23 mouse cellular contexts compared by ENCODE assay signal in genomic region chr13:49309501-49309900, GRCm38 (mm10). TPM values are rescaled to one million over a fixed set of nuclear protein-coding genes. Genes with fewer than 3 reads are reported as not detected.
A peak's percentile ranks its signal among the peaks of the same experiment; 100 is the strongest.
DNase-seq lines count a peak whose midpoint lies in the region; ATAC-seq and TF ChIP-seq lines count a peak whose summit lies in the region.
"Had no signal": no experiment of that assay in that cellular context is flagged by ENCODE, and none has a peak within 500 bp of the region (broad histone marks: within the 10 kb centered on the region; RNA-seq: fewer than 3 reads in every experiment).

No protein-coding gene starts in this region.

- H3K27ac ChIP-seq in liver, embryonic 11.5 days (ENCODE audit: low read depth, low read length), result peak overlapping the region; percentile 23; the same call in 1 of the 2 replicates
- peak overlapping the region; percentile 95 for H3K27ac ChIP-seq in thymus, adult 2 months (ENCODE audit: control insufficient read depth, insufficient read depth, low read length)
- H3K27ac ChIP-seq in liver, embryonic 12.5 days, result no peak overlapping the region
- H3K27ac ChIP-seq in small intestine, adult 2 months (ENCODE audit: insufficient read depth, low read depth, low read length), result peak overlapping the region; percentile 64; the same call in 1 of the 2 replicates
- H3K27ac ChIP-seq in hindbrain, embryonic 16.5 days (ENCODE audit: low read depth, low read length), result no peak overlapping the region
- H3K27ac ChIP-seq: embryonic facial prominence, embryonic 12.5 days; hindbrain, embryonic 13.5 days; kidney, embryonic 15.5 days; limb, embryonic 13.5 days; midbrain, embryonic 12.5 days had no signal

- no peak overlapping the region for H3K4me3 ChIP-seq in liver, embryonic 11.5 days (ENCODE audit: low read depth, low read length)
- H3K4me3 ChIP-seq in thymus, adult 2 months (ENCODE audit: control insufficient read depth, insufficient read depth, low read length), result peak overlapping the region; percentile 72; the same call in 1 of the 2 replicates
- H3K4me3 ChIP-seq in liver, embryonic 12.5 days, result no peak overlapping the region
- H3K4me3 ChIP-seq in small intestine, adult 2 months (ENCODE audit: low read depth, low read length), result no peak overlapping the region
- H3K4me3 ChIP-seq in hindbrain, embryonic 16.5 days (ENCODE audit: low read length), result no peak overlapping the region
- H3K4me3 ChIP-seq: embryonic facial prominence, embryonic 12.5 days; heart, embryonic 12.5 days; hindbrain, embryonic 13.5 days; kidney, embryonic 15.5 days; limb, embryonic 13.5 days; midbrain, embryonic 12.5 days had no signal

- no peak overlapping the region for H3K9ac ChIP-seq in liver, embryonic 11.5 days (ENCODE audit: low read depth, low read length)
- no peak overlapping the region for H3K9ac ChIP-seq in liver, embryonic 12.5 days
- H3K9ac ChIP-seq in hindbrain, embryonic 16.5 days (ENCODE audit: low read depth, low read length), result no peak overlapping the region
- H3K9ac ChIP-seq: embryonic facial prominence, embryonic 12.5 days; heart, embryonic 12.5 days; hindbrain, embryonic 13.5 days; kidney, embryonic 15.5 days; limb, embryonic 13.5 days; midbrain, embryonic 12.5 days had no signal

- H3K36me3 ChIP-seq in liver, embryonic 11.5 days (ENCODE audit: control insufficient read depth, insufficient read depth, low read length), result no peaks in the 10 kb centered on the region
- no peaks in the 10 kb centered on the region for H3K36me3 ChIP-seq in thymus, adult 2 months (ENCODE audit: control insufficient read depth, insufficient read depth, low read length)
- no peaks in the 10 kb centered on the region for H3K36me3 ChIP-seq in liver, embryonic 12.5 days
- H3K36me3 ChIP-seq in small intestine, adult 2 months (ENCODE audit: control insufficient read depth, insufficient read depth, low read length), result no peaks in the 10 kb centered on the region
- H3K36me3 ChIP-seq in hindbrain, embryonic 16.5 days (ENCODE audit: control insufficient read depth, insufficient read depth, low read length), result no peaks in the 10 kb centered on the region
- H3K36me3 ChIP-seq: embryonic facial prominence, embryonic 12.5 days; heart, embryonic 12.5 days; hindbrain, embryonic 13.5 days; kidney, embryonic 15.5 days; limb, embryonic 13.5 days; midbrain, embryonic 12.5 days had no signal

- H3K27me3 ChIP-seq in liver, embryonic 11.5 days (replicated peaks; ENCODE audit: control insufficient read depth, insufficient read depth, low read length), result no peaks in the 10 kb centered on the region
- H3K27me3 ChIP-seq in thymus, adult 2 months (ENCODE audit: control insufficient read depth, insufficient read depth, low read length), result no peaks in the 10 kb centered on the region
- no peaks in the 10 kb centered on the region for H3K27me3 ChIP-seq in liver, embryonic 12.5 days (replicated peaks)
- H3K27me3 ChIP-seq in small intestine, adult 2 months (ENCODE audit: control insufficient read depth, insufficient read depth, low read length), result no peaks in the 10 kb centered on the region
- no peaks in the 10 kb centered on the region for H3K27me3 ChIP-seq in hindbrain, embryonic 16.5 days (replicated peaks; ENCODE audit: control insufficient read depth, insufficient read depth, low read length)
- H3K27me3 ChIP-seq: embryonic facial prominence, embryonic 12.5 days; heart, embryonic 12.5 days; kidney, embryonic 15.5 days; limb, embryonic 13.5 days had no signal

- DNase-seq in liver, embryonic 11.5 days (ENCODE audit: low spot score), result no peak
- DNase-seq in liver, result no peak
- no peak for DNase-seq in thymus, adult 2 months
- no peak for DNase-seq in thymus, postnatal 10 days (ENCODE audit: low spot score in 2 of 2)
- no peak for DNase-seq in kidney, postnatal 10 days
- DNase-seq: adrenal gland, adult 2 months; adrenal gland, postnatal 36 days; cerebellum, adult 8-10 months; cerebellum, postnatal 36 days; gastrocnemius, adult 2 months; gastrocnemius, postnatal 36 days; heart, postnatal 4 days; kidney, adult 18-20 months had no signal

- TF ChIP-seq POLR2A in thymus, adult 2 months (IDR thresholded peaks at IDR 0.05; ENCODE audit: control insufficient read depth, extremely low read depth, insufficient read depth, low read length, poor library complexity), result no peak
- no peak for TF ChIP-seq POLR2A in small intestine, adult 2 months (IDR thresholded peaks at IDR 0.05; ENCODE audit: low read depth, low read length)

- H3K4me2 ChIP-seq in liver, embryonic 11.5 days, result no peak overlapping the region
- H3K4me2 ChIP-seq in liver, embryonic 12.5 days, result peak overlapping the region; percentile 68; the same call in 1 of the 2 replicates
- no peak overlapping the region for H3K4me2 ChIP-seq in hindbrain, embryonic 16.5 days (ENCODE audit: low read length)
- H3K4me2 ChIP-seq: embryonic facial prominence, embryonic 12.5 days; heart, embryonic 12.5 days; hindbrain, embryonic 13.5 days; kidney, embryonic 15.5 days; limb, embryonic 13.5 days; midbrain, embryonic 12.5 days had no signal

- ATAC-seq in liver, embryonic 11.5 days (replicated peaks; ENCODE audit: low FRiP score), result no peak
- no peak for ATAC-seq in liver, embryonic 12.5 days
- no peak for ATAC-seq in hindbrain, embryonic 16.5 days
- ATAC-seq: forebrain, embryonic 14.5 days had no signal

- no peak for TF ChIP-seq CTCF in thymus, adult 2 months (IDR thresholded peaks at IDR 0.05; ENCODE audit: borderline replicate concordance, control insufficient read depth, extremely low read depth, insufficient read depth, low read length, poor library complexity)
- TF ChIP-seq CTCF in small intestine, adult 2 months (IDR thresholded peaks at IDR 0.05; ENCODE audit: extremely low read depth, insufficient read length, insufficient replicate concordance, low read depth, low read length), result no peak

- 24% methylated on average over 1 of the region's 1 CpGs for WGBS in liver, embryonic 11.5 days
- WGBS in thymus, adult 2 months, result 48% methylated on average over 1 of the region's 1 CpGs
- WGBS in liver, embryonic 12.5 days (ENCODE audit: insufficient replicate concordance), result 9% methylated on average over 1 of the region's 1 CpGs
- 84% methylated on average over 1 of the region's 1 CpGs for WGBS in small intestine, adult 2 months
- WGBS in hindbrain, embryonic 16.5 days, result 91% methylated on average over 1 of the region's 1 CpGs

- H3K9me3 ChIP-seq in liver, embryonic 11.5 days (ENCODE audit: control insufficient read depth, low read length), result no peaks in the 10 kb centered on the region
- H3K9me3 ChIP-seq in liver, embryonic 12.5 days (replicated peaks), result no peaks in the 10 kb centered on the region
- H3K9me3 ChIP-seq in hindbrain, embryonic 16.5 days (ENCODE audit: control insufficient read depth, low read length), result no peaks in the 10 kb centered on the region; the same call in 1 of the 2 replicates
- H3K9me3 ChIP-seq: embryonic facial prominence, embryonic 12.5 days; heart, embryonic 12.5 days; hindbrain, embryonic 13.5 days; kidney, embryonic 15.5 days; limb, embryonic 13.5 days; midbrain, embryonic 12.5 days had no signal

- H3K4me1 ChIP-seq in liver, embryonic 11.5 days (replicated peaks; ENCODE audit: control insufficient read depth, insufficient read depth, low read length), result peaks cover 21% of the 10 kb centered on the region
- peaks cover 26% of the 10 kb centered on the region for H3K4me1 ChIP-seq in thymus, adult 2 months (replicated peaks; ENCODE audit: control insufficient read depth, insufficient read depth, low read length)
- H3K4me1 ChIP-seq in liver, embryonic 12.5 days, result peaks cover 38% of the 10 kb centered on the region
- peaks cover 7% of the 10 kb centered on the region; the same call in 1 of the 2 replicates for H3K4me1 ChIP-seq in small intestine, adult 2 months (ENCODE audit: control insufficient read depth, insufficient read depth, insufficient read length, low read length)
- H3K4me1 ChIP-seq in hindbrain, embryonic 16.5 days (ENCODE audit: control insufficient read depth, insufficient read depth, low read depth, low read length), result no peaks in the 10 kb centered on the region
- H3K4me1 ChIP-seq: midbrain, embryonic 12.5 days had no signal

RNA-seq across cellular contexts. Expression of gene Fgd3, which starts 10.6 kb away (rescaled TPM):
- polyA plus RNA-seq in liver, embryonic 11.5 days (2014; fragmentation: Nextera tagmentation; extraction: Ambion mirVana), result 0.74 and 0.92 TPM in 2 replicates
- 17.8 and 19.2 TPM in 2 replicates for polyA plus RNA-seq in thymus, adult 2 months (2012; rRNA removed)
- polyA plus RNA-seq in liver, embryonic 12.5 days (2016; fragmentation: Nextera tagmentation; extraction: Ambion mirVana), result 0.32 and 0.49 TPM in 2 replicates
- 1.4 and 2.2 TPM in 2 replicates for polyA plus RNA-seq in small intestine, adult 2 months (2012; rRNA removed)
- polyA plus RNA-seq in hindbrain, embryonic 16.5 days (2015; fragmentation: Nextera tagmentation; extraction: Ambion mirVana), result 1.6 TPM in 2 replicates

RNA-seq across cellular contexts. Expression of gene Bicd2, which starts 31.9 kb away (rescaled TPM):
- polyA plus RNA-seq in liver, embryonic 11.5 days (2014; fragmentation: Nextera tagmentation; extraction: Ambion mirVana), result 22.6 TPM in 2 replicates
- polyA plus RNA-seq in thymus, adult 2 months (2012; rRNA removed), result 47.8 and 51.1 TPM in 2 replicates
- 14.7 and 15.2 TPM in 2 replicates for polyA plus RNA-seq in liver, embryonic 12.5 days (2016; fragmentation: Nextera tagmentation; extraction: Ambion mirVana)
- polyA plus RNA-seq in small intestine, adult 2 months (2012; rRNA removed), result 7.9 and 10.0 TPM in 2 replicates
- polyA plus RNA-seq in hindbrain, embryonic 16.5 days (2015; fragmentation: Nextera tagmentation; extraction: Ambion mirVana), result 25.3 and 30.5 TPM in 2 replicates

Comparison
In these comparisons a context has a peak if more than half of its experiments do, and no peak if none do; other contexts are left out.
1. H3K27ac ChIP-seq: peak in liver, embryonic 11.5 days (single experiment), thymus, adult 2 months (single experiment) and small intestine, adult 2 months (single experiment); none in liver, embryonic 12.5 days (single experiment) and hindbrain, embryonic 16.5 days (single experiment).